Mouse (Mus musculus) heart, embryonic 13.5 days (tissue): Measurements from ENCODE around the gene Btbd35f23. TPM values are rescaled to one million over a fixed set of nuclear protein-coding genes. Genes with fewer than 3 reads are reported as not detected.
"Not testable (repeated sequence)": the region's sequence is repeated elsewhere in the genome, so short reads cannot be mapped to it uniquely, and the experiment has no call there.

Source experiments
- ATAC-seq: fragments of 200-750 bp; cut with Nextera tagmentation; 2 replicates; pipeline ENCODE4 v1.8.0; 2017; ENCODE audit warnings: moderate TSS enrichment; ENCODE audit not compliant: insufficient number of reproducible peaks, low FRiP score, low TSS enrichment; ENCODE audit errors: extremely low read depth
- H3K27ac ChIP-seq: fragments of 300-500 bp; sonication (generic); replicated peaks from 2 replicates; pipeline ENCODE4 v1.5.1; 2015; ENCODE audit warnings: moderate library complexity, mild to moderate bottlenecking, inconsistent platforms
- H3K27me3 ChIP-seq: fragments of 300-500 bp; sonication (generic); replicated peaks from 2 replicates; pipeline ENCODE4 v1.6.1; 2015; ENCODE audit warnings: mild to moderate bottlenecking, inconsistent platforms
- H3K36me3 ChIP-seq: fragments of 300-500 bp; sonication (generic); 2 replicates; pipeline ENCODE4 v1.6.1; 2015; ENCODE audit warnings: mild to moderate bottlenecking, inconsistent platforms
- H3K4me1 ChIP-seq: fragments of 300-500 bp; sonication (generic); 2 replicates; pipeline ENCODE4 v1.6.1; 2015; ENCODE audit warnings: inconsistent platforms
- H3K4me2 ChIP-seq: fragments of 300-500 bp; sonication (generic); 2 replicates; pipeline ENCODE4 v1.6.1; 2015; ENCODE audit warnings: inconsistent platforms, mild to moderate bottlenecking, moderate library complexity
- H3K4me3 ChIP-seq: fragments of 300-500 bp; sonication (generic); 2 replicates; pipeline ENCODE4 v1.5.1; 2015; ENCODE audit warnings: moderate library complexity, mild to moderate bottlenecking, inconsistent platforms
- H3K9ac ChIP-seq: fragments of 300-500 bp; sonication (generic); 2 replicates; pipeline ENCODE4 v1.6.1; 2015; ENCODE audit warnings: inconsistent platforms, mild to moderate bottlenecking, moderate library complexity
- H3K9me3 ChIP-seq: fragments of 300-500 bp; sonication (generic); 2 replicates; pipeline ENCODE4 v1.6.1; 2016; ENCODE audit warnings: inconsistent platforms
- WGBS: fragments of 180-500 bp; shearing (Covaris S2); methylation state at CpG from one replicate; pipeline ENCODE4 v1.1.7; 2015; ENCODE audit warnings: mixed read lengths; 5-methylcytosine and 5-hydroxymethylcytosine counted together
- polyA plus RNA-seq: library from polyadenylated mRNA; unstranded; fragments of >200 nt; fragmentation: Nextera tagmentation; extraction: Ambion mirVana; gene quantifications from 2 replicates; pipeline ENCODE4 v1.2.1, GENCODE M21; 2015

Gene Btbd35f23
- polyA plus RNA-seq: not detected in 2 replicates

DNA sequence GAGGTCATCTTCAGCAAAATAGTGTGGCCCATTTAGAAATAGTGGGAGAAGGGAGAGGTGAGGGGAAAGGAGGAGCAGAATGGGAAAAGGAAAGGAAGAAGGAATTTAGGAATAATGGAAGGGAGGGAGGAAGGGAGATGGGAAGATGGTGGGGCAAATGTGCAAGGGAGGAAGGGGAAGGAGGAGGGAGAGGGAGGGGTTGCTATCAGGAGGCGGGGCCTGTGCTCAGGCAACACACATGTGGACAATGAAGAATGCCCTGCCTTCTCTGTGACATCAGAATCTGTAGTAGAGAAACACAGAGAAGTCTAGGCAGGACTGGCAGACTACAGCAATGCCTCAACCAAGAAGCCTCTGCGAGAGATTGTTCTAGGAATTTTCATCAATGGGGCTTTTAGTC lies at the start of gene Btbd35f23:
Gene Btbd35f23, plus strand, starts transcription at position 301 of the 400 bp plus-strand sequence.
- not testable (repeated sequence) for H3K9ac ChIP-seq, H3K36me3 ChIP-seq, H3K4me1 ChIP-seq, ATAC-seq, H3K4me3 ChIP-seq, H3K9me3 ChIP-seq, H3K4me2 ChIP-seq, H3K27ac ChIP-seq, H3K27me3 ChIP-seq
- WGBS: 88% methylated on average over 1 of the region's 2 CpGs

Other genes with a start within 250 kb of the Btbd35f23 start
- not detected in 2 replicates for gene Btbd35f24, start 119.0 kb downstream of the Btbd35f23 start, polyA plus RNA-seq